Mouse (Mus musculus): ENCODE results near the gene Frmd3.

The Frmd3 gene

DNA sequence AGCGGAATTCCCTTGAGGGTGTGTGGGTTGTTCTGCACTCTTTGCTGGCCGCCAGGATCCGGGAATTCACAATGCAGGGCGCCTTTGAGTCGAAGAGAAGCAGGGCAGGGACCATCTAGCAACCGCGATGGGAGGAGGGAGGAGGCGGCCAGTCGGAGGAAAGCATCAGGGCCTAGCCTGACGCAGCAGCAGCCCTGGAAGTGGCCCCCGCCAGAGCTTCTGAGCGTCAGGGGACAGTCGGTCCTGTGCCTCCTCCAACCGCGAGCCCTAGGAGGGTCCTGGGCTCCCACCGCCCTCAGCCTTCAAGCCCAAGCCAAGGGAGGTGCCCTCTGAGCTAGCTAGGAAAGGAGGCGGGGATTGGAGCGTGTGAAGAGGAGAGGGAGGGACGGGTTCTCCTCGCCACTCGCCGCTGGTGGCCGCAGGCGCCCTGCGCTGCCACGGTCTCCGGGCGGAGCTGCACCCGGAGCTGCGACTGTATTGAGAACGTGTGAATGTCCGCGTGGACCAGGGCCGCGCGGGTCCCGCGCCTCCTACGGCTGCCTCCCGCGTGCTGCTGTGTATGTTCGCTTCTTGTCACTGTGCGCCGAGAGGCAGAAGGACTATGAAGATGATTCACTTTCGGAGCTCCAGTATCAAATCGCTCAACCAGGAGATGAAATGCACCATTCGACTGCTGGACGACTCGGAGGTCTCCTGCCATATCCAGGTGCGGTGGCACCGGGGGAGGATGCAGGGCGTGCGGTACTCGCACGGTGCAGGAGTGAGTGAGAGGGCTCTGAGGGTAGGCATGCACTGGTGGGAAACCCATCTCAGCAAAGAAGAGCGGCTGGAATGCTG is at the start of gene Frmd3:
Frmd3 (plus strand) TSS at position 232 of the 837 bp plus-strand sequence.
- under 1% methylated on average over 56 of the region's 56 CpGs for WGBS

- 67% methylated on average over 3 of the region's 3 CpGs for WGBS
These were observed 32.8 kb upstream of the Frmd3 start for GRCm38 (mm10) chr4:73980454-73980853.

- WGBS, result 39% methylated on average over 3 of the region's 3 CpGs
These were observed 965 bp upstream of the Frmd3 start for GRCm38 (mm10) chr4:74012277-74012676.

GRCm38 (mm10) chr4:74012700-74013099 is 542 bp upstream of the Frmd3 start:
- 20% methylated on average over 4 of the region's 4 CpGs for WGBS

DNA sequence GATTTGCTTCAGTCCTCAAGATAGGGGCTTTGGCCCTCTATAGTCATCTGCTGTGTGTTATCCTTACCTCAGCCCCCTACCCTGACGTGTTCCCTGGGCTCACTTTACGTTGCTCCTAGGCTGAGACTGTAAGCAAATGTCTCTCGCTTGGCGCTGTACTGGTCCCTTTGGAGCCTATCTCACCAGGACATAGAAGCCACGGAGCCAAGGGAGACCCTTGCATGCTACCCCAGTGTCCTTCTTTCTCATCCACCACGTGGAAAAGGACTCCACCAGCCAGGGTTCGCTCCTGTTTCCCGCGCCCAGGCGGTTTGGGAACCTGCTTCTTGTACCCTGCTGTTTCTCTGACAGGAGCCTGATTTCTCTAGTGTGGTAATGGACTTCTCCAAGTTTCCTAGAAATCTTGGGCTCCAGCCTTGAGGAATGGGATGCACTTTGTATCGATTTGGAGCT is 832 bp downstream of the Frmd3 start:
- WGBS, result 6% methylated on average over 11 of the region's 11 CpGs

- 35% methylated on average over 2 of the region's 2 CpGs for WGBS
These were observed 6.8 kb downstream of the Frmd3 start for GRCm38 (mm10) chr4:74020084-74020483.

GRCm38 (mm10) chr4:74051692-74052091 is 38.5 kb downstream of the Frmd3 start:
- WGBS, result 20% methylated on average over 1 of the region's 1 CpGs

DNA sequence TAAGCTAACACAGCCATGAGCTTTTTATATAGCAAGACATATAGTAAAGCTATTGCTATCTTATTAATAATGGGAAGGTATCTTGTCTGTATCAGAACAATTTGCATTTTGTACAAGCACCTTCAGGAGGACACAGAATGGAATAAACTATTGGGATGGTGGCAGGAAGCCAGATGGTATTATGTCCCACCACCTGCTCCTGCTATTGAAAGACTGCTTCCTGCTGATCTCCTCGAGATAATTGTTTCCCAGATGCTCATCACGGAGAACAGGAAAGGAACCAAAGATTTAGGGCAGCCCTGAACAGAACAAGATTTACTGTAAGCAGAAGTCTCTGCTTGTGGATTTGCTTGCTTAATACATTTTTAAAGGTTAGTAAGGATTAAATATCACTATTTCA is 63.5 kb downstream of the Frmd3 start:
- 23% methylated on average over 2 of the region's 2 CpGs for WGBS

DNA sequence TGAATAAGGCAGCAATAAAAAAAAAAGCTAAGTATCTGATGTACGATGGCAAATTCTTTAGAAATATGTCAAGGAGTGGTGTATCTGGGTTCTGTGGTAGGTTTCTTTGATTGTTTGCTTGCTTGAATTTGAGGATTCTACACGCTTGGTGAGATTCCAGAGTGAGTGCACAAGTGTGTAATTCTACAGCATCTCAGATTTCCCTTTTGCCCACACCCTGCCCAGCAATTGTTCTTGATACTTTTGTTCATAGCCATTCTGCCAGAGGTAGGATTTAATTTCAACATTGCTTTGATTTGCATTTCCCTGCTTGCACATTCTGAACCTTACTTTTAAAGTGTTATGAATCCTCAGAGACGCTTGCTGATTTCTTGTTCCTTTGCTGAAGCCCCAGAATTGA is 97.6 kb downstream of the Frmd3 start:
- 88% methylated on average over 3 of the region's 3 CpGs for WGBS

DNA sequence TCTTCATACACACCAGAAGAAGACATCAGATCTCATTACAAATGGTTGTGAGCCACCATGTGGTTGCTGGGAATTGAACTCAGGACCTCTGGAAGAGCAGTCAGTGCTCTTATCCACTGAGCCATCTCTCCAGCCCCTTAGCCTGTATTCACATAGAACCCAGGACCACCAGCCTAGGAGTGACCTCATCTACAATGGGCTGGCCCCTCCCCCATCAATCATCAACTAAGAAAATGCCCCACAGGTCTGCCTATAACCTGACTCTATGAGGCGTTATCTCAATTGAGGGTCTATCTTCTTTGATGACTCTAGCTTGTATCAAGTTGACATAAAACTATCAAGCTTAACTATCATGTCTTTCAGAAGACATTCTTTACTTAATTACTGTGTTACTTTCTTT is 208.5 kb downstream of the Frmd3 start:
- WGBS, result 95% methylated on average over 1 of the region's 1 CpGs

DNA sequence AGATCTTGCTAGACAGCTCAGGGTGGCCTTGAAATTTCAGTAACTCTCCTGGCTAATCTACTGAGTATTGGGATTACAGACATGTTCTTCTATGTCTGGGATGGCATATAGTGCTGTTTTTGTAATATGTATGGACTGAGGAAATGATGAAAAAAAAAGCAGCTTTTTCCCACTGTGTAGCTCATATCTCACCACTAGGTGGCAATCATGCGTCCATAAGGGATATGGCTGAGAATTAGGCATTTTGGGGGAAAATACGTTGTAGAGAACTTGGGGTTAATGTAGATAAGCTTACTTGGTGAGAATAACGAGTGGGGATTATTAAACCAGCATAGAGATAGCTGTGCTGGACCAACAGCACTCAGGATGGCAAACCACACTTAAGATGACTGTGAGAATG is 209.1 kb downstream of the Frmd3 start:
- WGBS, result 24% methylated on average over 3 of the region's 3 CpGs

- 68% methylated on average over 2 of the region's 2 CpGs for WGBS
These were observed 211.0 kb downstream of the Frmd3 start for GRCm38 (mm10) chr4:74224210-74224609.

- 68% methylated on average over 4 of the region's 4 CpGs for WGBS
These were observed 217.8 kb downstream of the Frmd3 start for GRCm38 (mm10) chr4:74230994-74231393.

DNA sequence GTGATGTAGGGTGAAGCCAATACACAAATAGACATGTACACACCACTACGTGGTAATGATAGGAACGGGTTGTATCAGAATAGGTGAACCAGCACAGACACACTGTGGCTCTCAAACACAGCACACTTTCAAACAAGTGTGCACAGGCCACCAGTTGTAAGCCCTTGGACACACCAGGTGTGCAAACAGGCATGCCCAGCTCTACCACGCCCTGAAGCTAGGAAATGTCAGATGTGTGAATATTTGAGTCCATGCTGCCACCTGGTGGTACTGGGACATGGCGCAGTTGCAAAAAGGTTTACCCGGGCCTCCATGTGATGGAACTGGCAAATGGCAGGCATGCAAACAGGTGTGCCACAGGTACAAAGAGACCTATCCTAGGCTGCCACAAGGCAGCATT is 218.2 kb downstream of the Frmd3 start:
- WGBS, result 59% methylated on average over 5 of the region's 5 CpGs

DNA sequence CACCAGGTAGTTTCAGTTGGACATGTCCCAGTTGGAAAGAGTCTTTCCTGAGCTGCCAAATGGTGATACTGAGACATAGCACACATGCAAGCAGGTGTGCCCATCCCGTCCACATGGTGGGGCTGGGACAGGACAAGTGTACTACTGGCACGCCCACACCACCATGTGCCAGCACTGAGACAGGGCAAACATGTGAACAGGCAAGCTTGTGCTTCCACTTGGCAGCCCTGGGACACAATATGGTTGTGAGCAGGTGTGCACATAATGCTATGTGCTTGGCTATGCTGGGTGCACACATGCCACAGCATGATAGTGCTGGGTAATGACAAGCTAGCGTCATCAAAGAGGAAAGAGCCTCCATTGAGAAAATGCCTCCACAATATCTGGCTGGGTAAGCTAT is 220.3 kb downstream of the Frmd3 start:
- WGBS, result 66% methylated on average over 3 of the region's 3 CpGs

DNA sequence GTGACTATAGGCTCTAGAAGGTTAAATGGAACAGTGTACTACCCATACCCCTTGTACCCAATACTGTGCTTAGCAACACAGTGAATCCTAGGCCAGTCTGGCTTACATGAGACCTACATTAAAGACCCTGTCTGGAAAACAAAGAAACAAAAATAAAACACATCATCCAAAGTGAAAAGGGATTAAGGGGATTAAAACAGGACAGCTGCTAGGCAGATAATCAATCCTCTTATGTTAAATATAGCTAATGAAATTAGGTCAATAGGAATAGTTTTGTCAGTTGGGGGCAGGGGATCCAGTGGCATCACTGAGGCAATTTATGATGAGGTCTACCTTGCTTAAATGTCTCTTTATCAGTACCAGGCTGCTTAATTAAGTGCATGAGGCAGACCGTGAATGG is 228.9 kb downstream of the Frmd3 start, which contains the start of gene Kdm4c:
Kdm4c (plus strand) TSS at position 322 of the 400 bp plus-strand sequence.
- 77% methylated on average over 1 of the region's 1 CpGs for WGBS
